In the genomic region with DNA sequence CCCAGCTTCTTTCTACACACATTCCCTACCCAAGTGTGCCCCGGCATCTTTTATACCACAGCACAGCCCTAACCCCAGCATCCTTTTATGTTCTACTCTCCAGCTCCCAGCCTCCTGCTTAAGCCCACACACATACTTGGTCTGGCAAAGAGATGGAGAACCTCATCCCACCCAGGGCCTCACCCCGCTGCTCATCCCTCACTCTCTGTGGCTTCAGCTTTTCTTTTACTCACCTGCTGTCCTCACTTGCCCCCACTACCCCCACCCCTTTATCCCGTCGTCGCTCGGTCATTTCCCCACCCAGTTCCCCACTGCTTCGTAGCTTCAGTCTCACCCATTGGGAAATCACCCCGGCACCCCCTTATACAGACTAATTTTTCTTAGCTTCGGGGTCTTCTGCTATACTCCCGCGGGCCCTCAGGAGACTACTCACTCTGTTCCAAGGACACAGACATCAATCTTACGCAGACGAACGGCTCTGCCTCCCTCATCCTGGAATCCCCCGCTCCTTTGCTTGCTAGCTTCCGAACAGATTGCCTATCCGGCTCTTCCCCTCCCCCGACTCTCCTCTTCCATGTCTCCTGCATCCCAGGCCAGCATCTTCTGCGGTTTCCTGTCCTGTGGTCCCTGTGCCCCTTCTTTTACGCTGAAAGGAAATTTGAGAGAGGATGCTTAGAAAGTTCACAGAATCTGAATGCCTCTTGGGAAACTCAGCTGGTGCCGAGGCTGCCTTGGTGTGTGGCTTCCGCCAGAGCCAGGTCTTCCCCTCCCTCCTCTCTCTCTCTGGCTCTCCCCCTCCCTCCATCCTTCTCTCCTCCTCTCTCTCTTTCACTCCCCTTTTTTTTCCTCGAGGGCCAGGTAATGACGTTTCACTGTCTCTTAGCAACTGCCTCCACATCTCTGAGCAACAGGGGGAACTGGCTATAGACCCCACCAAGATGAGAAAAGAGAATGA, we compare ENCODE assay signal across 9 mouse cellular contexts. TPM values are rescaled to one million over a fixed set of nuclear protein-coding genes. Genes with fewer than 3 reads are reported as not detected.
DNase-seq lines count a peak whose midpoint lies in the region; ATAC-seq and TF ChIP-seq lines count a peak whose summit lies in the region.
"Had no signal": no experiment of that assay in that cellular context is flagged by ENCODE, and none has a peak within 500 bp of the region (broad histone marks: within the 10 kb centered on the region; RNA-seq: fewer than 3 reads in every experiment).

No protein-coding gene starts in this region.

- H3K36me3 ChIP-seq in embryonic facial prominence, embryonic 11.5 days (replicated peaks; ENCODE audit: control insufficient read depth, insufficient read depth, low read depth, low read length), result no peaks in the 10 kb centered on the region

- no peak for TF ChIP-seq CTCF in left cerebral cortex, adult 2 months (IDR thresholded peaks at IDR 0.05)
- TF ChIP-seq CTCF in olfactory bulb, adult 2 months (IDR thresholded peaks at IDR 0.05; ENCODE audit: insufficient read depth, low read depth, low read length), result no peak

- ATAC-seq in embryonic facial prominence, embryonic 11.5 days (replicated peaks; ENCODE audit: insufficient number of reproducible peaks, low FRiP score, low TSS enrichment, low read depth), result peak; percentile 64
- ATAC-seq in monocyte, adult 5-6 weeks (replicated peaks; ENCODE audit: insufficient number of reproducible peaks, low FRiP score, low TSS enrichment, poor library complexity, severe bottlenecking), result no peak

- TF ChIP-seq POLR2A in olfactory bulb, adult 2 months (IDR thresholded peaks at IDR 0.05; ENCODE audit: insufficient read depth, low read depth, low read length), result no peak; the same call in 1 of the 2 replicates

- DNase-seq in cerebellum, postnatal 25 days, result peak; percentile 44 to 48
- no peak for DNase-seq in cerebellum, adult 18-20 months
- DNase-seq in embryonic facial prominence, embryonic 11.5 days (ENCODE audit: low spot score), result peak; percentile 41
- peak; percentile 11 to 23 for DNase-seq in heart, postnatal 10 days
- peak; percentile 41 to 47 for DNase-seq in left cerebral cortex, adult 2 months (ENCODE audit: extremely low spot score in 1 of 2, low spot score in 2 of 2)
- no peak for DNase-seq in lung, postnatal 14 days

- no peaks in the 10 kb centered on the region for H3K4me1 ChIP-seq in embryonic facial prominence, embryonic 11.5 days (ENCODE audit: control insufficient read depth, insufficient read depth, low read length)
- peaks cover 20% of the 10 kb centered on the region for H3K4me1 ChIP-seq in olfactory bulb, adult 2 months (ENCODE audit: control insufficient read depth, insufficient read depth, low read length)

- no peaks in the 10 kb centered on the region for H3K9me3 ChIP-seq in embryonic facial prominence, embryonic 11.5 days (replicated peaks; ENCODE audit: control insufficient read depth, low read length)

- H3K27me3 ChIP-seq in embryonic facial prominence, embryonic 11.5 days (ENCODE audit: control insufficient read depth, insufficient read depth, low read length), result 0 out of 2 replicates have a peak, but pooled peaks cover 2% of the 10 kb centered on the region

- intact Hi-C loops in heart, postnatal 10 days (cut with DNase I), result loop anchor here (5.0 kb wide), 1 partner anchor 34 kb away; no protein-coding TSS in a partner anchor
- intact Hi-C loops in left cerebral cortex, adult 2 months (cut with DNase I), result loop anchor here (5.0 kb wide), 1 partner anchor 49 kb away; no protein-coding TSS in a partner anchor

- H3K27ac ChIP-seq in embryonic facial prominence, embryonic 11.5 days (replicated peaks; ENCODE audit: low read depth, low read length), result no peak overlapping the region
- H3K27ac ChIP-seq in left cerebral cortex, adult 2 months, result peak overlapping the region; percentile 75
- peak overlapping the region; percentile 79 for H3K27ac ChIP-seq in olfactory bulb, adult 2 months (ENCODE audit: insufficient read depth, low read depth, low read length)

- peak overlapping the region; percentile 47 for H3K9ac ChIP-seq in embryonic facial prominence, embryonic 11.5 days (replicated peaks; ENCODE audit: low read length)

- H3K4me2 ChIP-seq in embryonic facial prominence, embryonic 11.5 days (ENCODE audit: low read depth, low read length), result peak overlapping the region; percentile 59

- WGBS in embryonic facial prominence, embryonic 11.5 days, result 2% methylated on average over 24 of the region's 24 CpGs
- WGBS in olfactory bulb, adult 2 months, result 2% methylated on average over 24 of the region's 24 CpGs

- peak overlapping the region; percentile 27 for H3K4me3 ChIP-seq in embryonic facial prominence, embryonic 11.5 days (ENCODE audit: low read depth, low read length)
- peak overlapping the region; percentile 49 for H3K4me3 ChIP-seq in left cerebral cortex, adult 2 months
- H3K4me3 ChIP-seq in olfactory bulb, adult 2 months (ENCODE audit: insufficient read depth, low read depth, low read length), result peak overlapping the region; percentile 76

RNA-seq across cellular contexts. Expression of a gene that starts 1.3 kb away (rescaled TPM):
- polyA plus RNA-seq in embryonic facial prominence, embryonic 11.5 days (2014; fragmentation: Nextera tagmentation; extraction: Ambion mirVana), result 1.0 and 1.4 TPM in 2 replicates
- total RNA-seq in heart, postnatal 10 days (2021), result 1 to 10 TPM; 3.5 to 6.3 TPM
- total RNA-seq in left cerebral cortex, adult 2 months (2021), result 10 to 100 TPM; 32.8 to 36.5 TPM
- polyA plus RNA-seq in olfactory bulb, adult 2 months (2012; ENCODE audit: insufficient read depth, insufficient read length, low replicate concordance, missing spikeins), result 119 TPM in 1 of 2 replicates, not detected in the other
- 0.10 TPM in 1 of 3 replicates, not detected in the others for total RNA-seq in monocyte, adult 5-6 weeks (2017)
- total RNA-seq: CH12.LX had no signal

Comparison
In these comparisons a context has a peak if more than half of its experiments do, and no peak if none do; other contexts are left out.
1. DNase-seq: peak in cerebellum, postnatal 25 days (2 of 2), embryonic facial prominence, embryonic 11.5 days (single experiment), heart, postnatal 10 days (2 of 2) and left cerebral cortex, adult 2 months (2 of 2); none in cerebellum, adult 18-20 months (0 of 2) and lung, postnatal 14 days (single experiment).
2. RNA of a gene that starts 1.3 kb away (total RNA-seq): 32.8 to 36.5 TPM in left cerebral cortex, adult 2 months; 3.5 to 6.3 TPM in heart, postnatal 10 days and 0.10 TPM in monocyte, adult 5-6 weeks; every median in the first group is over 4 times any median in the second.
3. Peak in every context shown above with its lines, with median percentiles within 50 percentile points of each other: H3K4me3 ChIP-seq.